Mouse (Mus musculus) liver, adult 2 months (tissue): ENCODE measurements around the gene Kmt5a.

Source experiments
- CTCF ChIP-seq: fragments of 200-500 bp; IDR thresholded peaks from 2 replicates; pipeline ENCODE4 v1.5.1; 2011; ENCODE audit warnings: low read depth, low read length, control low read depth
- POLR2A ChIP-seq: fragments of 200-500 bp; IDR thresholded peaks from 2 replicates; pipeline ENCODE4 v1.6.1; 2011; ENCODE audit warnings: low read length, control low read depth; ENCODE audit not compliant: insufficient read depth; ENCODE audit errors: extremely low read depth

GRCm38 (mm10) chr5:124424723-124425411 lies 14.9 kb upstream of the Kmt5a start:
- TF ChIP-seq CTCF (no peak), POLR2A (no peak)
